Mouse (Mus musculus) adrenal gland, adult 10 weeks (tissue): ENCODE measurements around the gene Camsap2. TPM values are rescaled to one million over a fixed set of nuclear protein-coding genes. Genes with fewer than 3 reads are reported as not detected.

ENCODE experiments used
- polyA plus RNA-seq: library from polyadenylated mRNA; stranded (reverse); fragments of 350-450 nt; fragmentation: Illumina TruSeq; extraction: RNeasy Lipid Tissue Mini Kit (QIAGEN cat#74804); gene quantifications from one replicate; pipeline ENCODE4 v1.2.3, GENCODE M21; 2014; ENCODE audit warnings: low read depth, low replicate concordance

Gene Camsap2
- 84.3 TPM for polyA plus RNA-seq

DNA sequence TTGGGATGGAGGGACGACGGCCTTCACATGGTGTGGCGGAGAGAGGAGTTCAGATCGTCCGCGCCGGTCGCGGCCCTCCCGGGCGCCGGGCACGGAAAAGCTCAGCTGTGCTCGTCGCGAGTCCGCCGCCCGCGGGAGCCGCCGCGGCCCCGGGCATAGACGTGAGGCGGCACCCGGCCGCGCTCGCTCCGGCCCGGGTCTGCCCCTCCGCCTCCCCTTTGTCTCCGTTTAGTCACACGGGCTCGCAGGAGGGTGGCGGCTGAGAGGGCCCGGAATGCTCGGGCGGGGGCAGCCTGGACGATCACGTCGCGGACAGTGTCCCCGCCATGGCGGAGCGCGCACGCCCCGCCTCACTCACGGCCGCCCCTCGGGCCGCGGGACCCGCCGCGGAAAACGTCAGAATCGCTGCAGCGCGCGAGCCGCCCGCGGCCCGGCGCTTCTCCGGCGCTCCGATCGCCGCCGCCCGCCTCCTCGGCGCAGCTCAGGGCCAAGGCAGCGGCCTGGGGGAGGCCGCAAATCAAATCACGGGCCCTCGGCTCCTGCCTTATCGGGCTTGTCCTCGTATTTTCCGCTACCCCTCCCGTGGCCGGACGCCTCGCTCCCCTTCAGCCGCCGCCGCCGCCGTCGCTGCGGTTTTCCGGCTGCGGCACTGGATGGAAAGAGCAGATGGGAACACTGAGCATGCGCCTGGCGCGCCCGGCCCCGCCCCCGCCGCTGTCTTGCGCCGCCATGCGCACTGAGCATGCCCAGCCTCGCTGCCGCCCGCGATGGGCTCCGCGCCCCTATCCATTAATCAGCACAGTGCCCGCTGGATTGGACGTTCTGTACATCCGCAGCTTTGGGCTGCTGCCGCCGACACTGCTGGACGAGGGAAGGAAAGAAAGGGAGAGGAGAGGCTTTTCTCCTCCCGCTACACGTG is at the start of gene Camsap2:
TSS of gene Camsap2 (minus strand) at position 651 of the 919 bp plus-strand sequence.

GRCm38 (mm10) chr1:136260635-136261238 is 85.2 kb downstream of the Camsap2 start, which contains the start of gene Gpr25:
Gene Gpr25 (minus strand): TSS chr1:136260873.

DNA sequence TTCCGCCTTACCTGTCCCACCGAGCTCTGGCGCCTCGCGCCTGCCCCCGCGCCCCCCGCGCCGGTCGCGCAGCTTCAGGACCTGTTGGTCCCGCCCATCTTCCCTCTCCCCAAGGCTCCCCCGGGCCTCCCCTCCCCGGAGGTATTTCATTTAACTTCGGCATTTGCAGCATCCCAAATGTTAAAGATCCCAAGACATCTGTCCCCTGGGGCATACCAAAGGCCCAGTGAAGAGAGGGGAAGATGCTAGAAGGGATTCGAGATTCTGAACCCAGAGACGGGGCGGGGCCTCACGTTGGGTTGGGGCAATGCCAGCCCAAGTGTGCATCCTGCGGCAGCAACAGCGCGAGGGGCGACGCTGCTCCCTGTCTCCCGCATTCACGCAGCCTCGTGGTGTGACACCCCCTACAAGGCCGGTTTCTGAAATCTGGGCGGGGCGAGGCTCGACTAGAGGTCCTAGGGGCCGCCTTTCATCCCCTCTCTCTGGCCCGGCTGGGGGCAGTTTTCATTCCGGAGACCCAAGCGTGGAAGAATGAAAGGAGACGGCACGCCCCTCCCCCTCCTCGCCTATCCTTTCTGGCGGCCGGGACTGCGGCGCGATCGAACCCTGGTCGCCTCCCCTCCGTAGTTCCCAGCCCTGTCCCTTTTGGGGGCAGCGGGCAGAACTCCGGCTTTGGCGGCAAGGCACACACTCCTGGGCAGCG is 111.9 kb downstream of the Camsap2 start, which contains the start of gene Inava:
TSS of gene Inava (minus strand) at position 373 of the 703 bp plus-strand sequence.

Other genes starting within 250 kb of the Camsap2 start
- gene Kif21b, start 214.7 kb downstream of the Camsap2 start, polyA plus RNA-seq, result 0.23 TPM
- gene Mroh3, start 133.3 kb downstream of the Camsap2 start, polyA plus RNA-seq, result not detected
- not detected for gene Inava, start 111.8 kb downstream of the Camsap2 start, polyA plus RNA-seq
- not detected for gene Gpr25, start 85.2 kb downstream of the Camsap2 start, polyA plus RNA-seq
- gene Ddx59, start 69.2 kb upstream of the Camsap2 start, polyA plus RNA-seq, result 4.7 TPM
- 0.76 TPM for gene Kif14, start 120.2 kb upstream of the Camsap2 start, polyA plus RNA-seq